Mouse (Mus musculus) bone marrow macrophage, adult 2 months (primary cell): Measurements from ENCODE around the gene S100a4.

Source experiments
- CTCF ChIP-seq: IDR thresholded peaks from 2 replicates; pipeline ENCODE4 v1.5.1; 2012; ENCODE audit warnings: low read depth, mild to moderate bottlenecking, low read length, moderate library complexity
- POLR2A ChIP-seq: IDR thresholded peaks from 2 replicates; pipeline ENCODE4 v1.6.1; 2012; ENCODE audit warnings: mild to moderate bottlenecking, low read depth, low read length, borderline replicate concordance

GRCm38 (mm10) chr3:90604416-90604815 is 845 bp downstream of the S100a4 start:
- no peak for TF ChIP-seq CTCF
- no peak for TF ChIP-seq POLR2A
